Mouse (Mus musculus) c-Kit-positive CD71-positive TER-119-positive erythroid progenitor cells, embryonic 14.5 days (primary cell): ENCODE results near the gene Btg2.

Source experiments
- DNase-seq: peaks from one replicate; pipeline ENCODE4 v3.0.0-alpha.2; 2013; ENCODE audit warnings: low spot score

Btg2 gene

GRCm38 (mm10) chr1:134057736-134058135 lies 21.2 kb downstream of the Btg2 start:
- no peak for DNase-seq

GRCm38 (mm10) chr1:134056285-134056684 lies 22.6 kb downstream of the Btg2 start:
- no peak for DNase-seq

GRCm38 (mm10) chr1:134055666-134056245 lies 23.2 kb downstream of the Btg2 start:
- DNase-seq: no peak

GRCm38 (mm10) chr1:134055058-134055457 lies 23.9 kb downstream of the Btg2 start:
- no peak for DNase-seq

- DNase-seq: peak; percentile 82
These were observed 25.7 kb downstream of the Btg2 start for GRCm38 (mm10) chr1:134053207-134053606.

- DNase-seq: no peak
These were observed 29.4 kb downstream of the Btg2 start for GRCm38 (mm10) chr1:134049542-134049941.

GRCm38 (mm10) chr1:134048759-134049158 lies 30.2 kb downstream of the Btg2 start:
- DNase-seq: peak; percentile 72

GRCm38 (mm10) chr1:134047431-134047830 lies 31.5 kb downstream of the Btg2 start:
- DNase-seq: no peak

GRCm38 (mm10) chr1:134046387-134046786 lies 32.5 kb downstream of the Btg2 start:
- no peak for DNase-seq

- peak; percentile 33 for DNase-seq
These were observed 32.9 kb downstream of the Btg2 start for GRCm38 (mm10) chr1:134045971-134046370.

GRCm38 (mm10) chr1:134044805-134045204 lies 34.1 kb downstream of the Btg2 start:
- DNase-seq: no peak

- DNase-seq: no peak
These were observed 36.6 kb downstream of the Btg2 start for GRCm38 (mm10) chr1:134042341-134042740.

- DNase-seq: no peak
These were observed 37.0 kb downstream of the Btg2 start for GRCm38 (mm10) chr1:134041900-134042299.

- no peak for DNase-seq
These were observed 39.6 kb downstream of the Btg2 start for GRCm38 (mm10) chr1:134039361-134039760.

GRCm38 (mm10) chr1:134038336-134038735 lies 40.6 kb downstream of the Btg2 start:
- no peak for DNase-seq

- DNase-seq: no peak
These were observed 41.7 kb downstream of the Btg2 start, which contains the start of gene Fmod for GRCm38 (mm10) chr1:134037172-134037571. Gene Fmod (plus strand): TSS chr1:134037254.

GRCm38 (mm10) chr1:134036492-134036891 lies 42.4 kb downstream of the Btg2 start:
- no peak for DNase-seq

GRCm38 (mm10) chr1:134028161-134028846 lies 50.6 kb downstream of the Btg2 start:
- DNase-seq: no peak

- no peak for DNase-seq
These were observed 52.2 kb downstream of the Btg2 start for GRCm38 (mm10) chr1:134026741-134027140.

- no peak for DNase-seq
These were observed 52.9 kb downstream of the Btg2 start for GRCm38 (mm10) chr1:134025975-134026374.
